Mouse (Mus musculus) megakaryocyte, adult 5-6 weeks (primary cell): ENCODE measurements around the gene Best3. TPM values are rescaled to one million over a fixed set of nuclear protein-coding genes. Genes with fewer than 3 reads are reported as not detected.
A peak's percentile ranks its signal among the peaks of the same experiment; 100 is the strongest.

Experiments
- ATAC-seq: 2 replicates; pipeline ENCODE4 v1.8.0; 2016; ENCODE audit warnings: mild to moderate bottlenecking, inconsistent platforms; ENCODE audit not compliant: poor library complexity, severe bottlenecking
- total RNA-seq, 2 experiments: library from RNA; stranded (forward) in 1 of 2; stranded (reverse) in 1 of 2; fragments of 153-499, 151-499 nt in 1 of 2; fragments of 221-1000, 200-1000 nt in 1 of 2; gene quantifications; 2 replicates each; pipeline versions ENCODE4 v1.2.3 to v1.2.4; 2015 to 2017

The Best3 gene
- total RNA-seq, 2 experiments from 2014 or later: not detected

- ATAC-seq: no peak
Measured at GRCm38 (mm10) chr10:116977858-116978257, 8.3 kb upstream of the Best3 start.

- ATAC-seq: no peak
Measured at GRCm38 (mm10) chr10:116978841-116979240, 7.3 kb upstream of the Best3 start.

GRCm38 (mm10) chr10:116980273-116980672 is 5.8 kb upstream of the Best3 start:
- ATAC-seq: no peak

GRCm38 (mm10) chr10:116980888-116981287 is 5.2 kb upstream of the Best3 start:
- ATAC-seq: peak; percentile 72

GRCm38 (mm10) chr10:116982526-116982925 is 3.6 kb upstream of the Best3 start:
- no peak for ATAC-seq

GRCm38 (mm10) chr10:116984836-116985235 is 1.3 kb upstream of the Best3 start:
- ATAC-seq: no peak

- no peak for ATAC-seq
Measured at GRCm38 (mm10) chr10:116993971-116994370, 7.9 kb downstream of the Best3 start.

GRCm38 (mm10) chr10:116995162-116995561 is 9.0 kb downstream of the Best3 start:
- no peak for ATAC-seq

- ATAC-seq: no peak
Measured at GRCm38 (mm10) chr10:116995584-116996235, 9.6 kb downstream of the Best3 start.

GRCm38 (mm10) chr10:116996236-116996600 is 10.1 kb downstream of the Best3 start:
- peak; percentile 45 for ATAC-seq

- no peak for ATAC-seq
Measured at GRCm38 (mm10) chr10:116998716-116999455, 12.8 kb downstream of the Best3 start.

- ATAC-seq: no peak
Measured at GRCm38 (mm10) chr10:117000975-117001374, 14.9 kb downstream of the Best3 start.

- no peak for ATAC-seq
Measured at GRCm38 (mm10) chr10:117004695-117005094, 18.6 kb downstream of the Best3 start.

GRCm38 (mm10) chr10:117005707-117006464 is 19.8 kb downstream of the Best3 start:
- ATAC-seq: no peak

- ATAC-seq: no peak
Measured at GRCm38 (mm10) chr10:117009691-117010090, 23.6 kb downstream of the Best3 start.

- no peak for ATAC-seq
Measured at GRCm38 (mm10) chr10:117011047-117011446, 24.9 kb downstream of the Best3 start.

- ATAC-seq: no peak
Measured at GRCm38 (mm10) chr10:117013689-117014390, 27.7 kb downstream of the Best3 start.

- no peak for ATAC-seq
Measured at GRCm38 (mm10) chr10:117014565-117014964, 28.5 kb downstream of the Best3 start.

GRCm38 (mm10) chr10:117018281-117018840 is 32.2 kb downstream of the Best3 start:
- no peak for ATAC-seq

- no peak for ATAC-seq
Measured at GRCm38 (mm10) chr10:117021020-117021754, 35.1 kb downstream of the Best3 start.
